Mouse (Mus musculus) forebrain, embryonic 16.5 days (tissue): ENCODE measurements around the gene Krtap10-4. TPM values are rescaled to one million over a fixed set of nuclear protein-coding genes. Genes with fewer than 3 reads are reported as not detected.

Experiments used
- polyA plus RNA-seq: library from polyadenylated mRNA; unstranded; fragments of >200 nt; fragmentation: Nextera tagmentation; extraction: Ambion mirVana; gene quantifications from 2 replicates; pipeline ENCODE4 v1.2.1, GENCODE M21; 2015

Krtap10-4 gene
- polyA plus RNA-seq, 1 experiment from 2014 or later: not detected

Other genes starting within 250 kb of the Krtap10-4 start
- gene Pttg1ip, start 245.4 kb downstream of the Krtap10-4 start, polyA plus RNA-seq: 73.3 and 80.5 TPM in 2 replicates
- gene Sumo3, start 221.0 kb downstream of the Krtap10-4 start, polyA plus RNA-seq: 335 and 349 TPM in 2 replicates
- 1.2 and 8.4 TPM in 2 replicates for gene Gm49325, start 220.9 kb downstream of the Krtap10-4 start, polyA plus RNA-seq
- gene Ube2g2, start 204.8 kb downstream of the Krtap10-4 start, polyA plus RNA-seq: 107 and 114 TPM in 2 replicates
- 0.30 and 0.39 TPM in 2 replicates for gene Tspear, start 140.5 kb downstream of the Krtap10-4 start, polyA plus RNA-seq
- gene Gm19402, start 136.3 kb downstream of the Krtap10-4 start, polyA plus RNA-seq: not detected in 2 replicates
- not detected in 2 replicates for gene Gm9508, start 129.9 kb downstream of the Krtap10-4 start, polyA plus RNA-seq
- gene Gm10272, start 120.5 kb downstream of the Krtap10-4 start, polyA plus RNA-seq: not detected in 2 replicates
- not detected in 2 replicates for gene Gm10024, start 115.6 kb downstream of the Krtap10-4 start, polyA plus RNA-seq
- not detected in 2 replicates for gene Gm10142, start 111.3 kb downstream of the Krtap10-4 start, polyA plus RNA-seq
- not detected in 2 replicates for gene Krtap12-1, start 106.5 kb downstream of the Krtap10-4 start, polyA plus RNA-seq
- not detected in 2 replicates for gene Gm10100, start 100.6 kb downstream of the Krtap10-4 start, polyA plus RNA-seq
- not detected in 2 replicates for gene Gm18596, start 84.5 kb downstream of the Krtap10-4 start, polyA plus RNA-seq
- gene Gm9736, start 75.7 kb downstream of the Krtap10-4 start, polyA plus RNA-seq: not detected in 2 replicates
- not detected in 2 replicates for gene Gm3233, start 67.4 kb downstream of the Krtap10-4 start, polyA plus RNA-seq
- not detected in 2 replicates for gene Gm3238, start 55.8 kb downstream of the Krtap10-4 start, polyA plus RNA-seq
- gene Gm7138, start 50.2 kb downstream of the Krtap10-4 start, polyA plus RNA-seq: not detected in 2 replicates
- not detected in 2 replicates for gene Gm3250, start 44.6 kb downstream of the Krtap10-4 start, polyA plus RNA-seq
- not detected in 2 replicates for gene Gm7137, start 38.9 kb downstream of the Krtap10-4 start, polyA plus RNA-seq
- not detected in 2 replicates for gene Gm9639, start 32.0 kb downstream of the Krtap10-4 start, polyA plus RNA-seq
- gene Gm19668, start 28.0 kb downstream of the Krtap10-4 start, polyA plus RNA-seq: not detected in 2 replicates
- not detected in 2 replicates for gene Gm9507, start 15.3 kb downstream of the Krtap10-4 start, polyA plus RNA-seq
- not detected in 2 replicates for gene Gm2696, start 12.4 kb downstream of the Krtap10-4 start, polyA plus RNA-seq
- not detected in 2 replicates for gene Krtap10-10, start 8.9 kb upstream of the Krtap10-4 start, polyA plus RNA-seq
- not detected in 2 replicates for gene Gm36176, start 19.7 kb upstream of the Krtap10-4 start, polyA plus RNA-seq
- gene Gm10318, start 25.8 kb upstream of the Krtap10-4 start, polyA plus RNA-seq: not detected in 2 replicates
- gene Gm3285, start 34.9 kb upstream of the Krtap10-4 start, polyA plus RNA-seq: not detected in 2 replicates
- 10.9 and 15.7 TPM in 2 replicates for gene Lrrc3, start 75.4 kb upstream of the Krtap10-4 start, polyA plus RNA-seq
- 3.0 and 5.0 TPM in 2 replicates for gene Trpm2, start 143.5 kb upstream of the Krtap10-4 start, polyA plus RNA-seq
- gene 1810043G02Rik, start 151.4 kb upstream of the Krtap10-4 start, polyA plus RNA-seq: 33.7 and 36.0 TPM in 2 replicates
- gene Pfkl, start 183.0 kb upstream of the Krtap10-4 start, polyA plus RNA-seq: 109 and 117 TPM in 2 replicates
- gene Dnmt3l, start 214.9 kb upstream of the Krtap10-4 start, polyA plus RNA-seq: not detected in 2 replicates
- 0.34 TPM in 1 of 2 replicates, not detected in the other for gene Aire, start 216.5 kb upstream of the Krtap10-4 start, polyA plus RNA-seq
- gene Icosl, start 242.2 kb upstream of the Krtap10-4 start, polyA plus RNA-seq: 0.38 and 0.82 TPM in 2 replicates